Mouse (Mus musculus) bone marrow macrophage, adult 2 months (primary cell): ENCODE data around the gene Rab40b.

Experiments used
- CTCF ChIP-seq: IDR thresholded peaks from 2 replicates; pipeline ENCODE4 v1.5.1; 2012; ENCODE audit warnings: low read depth, mild to moderate bottlenecking, low read length, moderate library complexity
- POLR2A ChIP-seq: IDR thresholded peaks from 2 replicates; pipeline ENCODE4 v1.6.1; 2012; ENCODE audit warnings: mild to moderate bottlenecking, low read depth, low read length, borderline replicate concordance

GRCm38 (mm10) chr11:121418932-121419331, 30.9 kb upstream of the Rab40b start:
- TF ChIP-seq POLR2A = no peak
- no peak for TF ChIP-seq CTCF
